ENCODE assay signal across 9 mouse cellular contexts in the genomic region with DNA sequence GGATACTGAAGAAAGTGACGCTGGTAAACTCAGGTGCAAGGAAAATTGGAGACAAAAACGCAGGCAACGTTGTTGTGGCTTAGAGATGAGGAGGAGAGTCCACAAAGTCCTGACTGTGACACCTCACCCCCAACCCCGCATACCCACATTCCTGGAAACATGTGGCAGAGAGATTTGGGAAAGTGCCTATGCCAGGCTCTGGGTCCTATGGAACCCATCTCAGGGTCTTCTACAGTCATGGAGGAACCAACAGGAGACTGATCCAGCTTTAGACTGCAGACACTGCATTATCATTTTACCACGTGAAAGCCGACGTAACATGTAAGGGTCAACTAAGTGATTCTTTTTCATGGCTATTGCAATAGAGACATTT. TPM values are rescaled to one million over a fixed set of nuclear protein-coding genes. Genes with fewer than 3 reads are reported as not detected.
DNase-seq lines count a peak whose midpoint lies in the region; ATAC-seq and TF ChIP-seq lines count a peak whose summit lies in the region.
"Had no signal": no experiment of that assay in that cellular context is flagged by ENCODE, and none has a peak within 500 bp of the region (broad histone marks: within the 10 kb centered on the region; RNA-seq: fewer than 3 reads in every experiment).

No protein-coding gene starts in this region.

- no peak overlapping the region for H3K9ac ChIP-seq in lung, embryonic 14.5 days
- no peak overlapping the region for H3K9ac ChIP-seq in forebrain, embryonic 11.5 days (ENCODE audit: low read length)
- H3K9ac ChIP-seq in intestine, embryonic 15.5 days: no peak overlapping the region
- H3K9ac ChIP-seq in neural tube, embryonic 12.5 days: no peak overlapping the region

- H3K9me3 ChIP-seq in lung, embryonic 14.5 days (ENCODE audit: low read depth, low read length): no peaks in the 10 kb centered on the region
- no peaks in the 10 kb centered on the region for H3K9me3 ChIP-seq in forebrain, embryonic 11.5 days (ENCODE audit: control insufficient read depth, low read length)
- no peaks in the 10 kb centered on the region for H3K9me3 ChIP-seq in intestine, embryonic 15.5 days
- H3K9me3 ChIP-seq in neural tube, embryonic 12.5 days: no peaks in the 10 kb centered on the region

- TF ChIP-seq CTCF in lung, embryonic 14.5 days (IDR thresholded peaks at IDR 0.05; ENCODE audit: low read depth): no peak

- H3K4me3 ChIP-seq in lung, embryonic 14.5 days (ENCODE audit: low read depth, low read length): peak overlapping the region; percentile 41
- H3K4me3 ChIP-seq in forebrain, embryonic 11.5 days (ENCODE audit: low read depth, low read length): peak overlapping the region; percentile 39
- peak overlapping the region; percentile 39 for H3K4me3 ChIP-seq in intestine, embryonic 15.5 days (replicated peaks)
- peak overlapping the region; percentile 34; the same call in 1 of the 2 replicates for H3K4me3 ChIP-seq in neural tube, embryonic 12.5 days

- H3K4me1 ChIP-seq in lung, embryonic 14.5 days (ENCODE audit: insufficient read depth): no peaks in the 10 kb centered on the region
- no peaks in the 10 kb centered on the region for H3K4me1 ChIP-seq in forebrain, embryonic 11.5 days (replicated peaks; ENCODE audit: control insufficient read depth, insufficient read depth, low read length)
- no peaks in the 10 kb centered on the region for H3K4me1 ChIP-seq in intestine, embryonic 15.5 days (replicated peaks)
- no peaks in the 10 kb centered on the region for H3K4me1 ChIP-seq in neural tube, embryonic 12.5 days

- no peaks in the 10 kb centered on the region for H3K27me3 ChIP-seq in lung, embryonic 14.5 days (ENCODE audit: insufficient read depth, low read length)
- no peaks in the 10 kb centered on the region for H3K27me3 ChIP-seq in forebrain, embryonic 11.5 days (ENCODE audit: control insufficient read depth, insufficient read depth, low read length)
- no peaks in the 10 kb centered on the region for H3K27me3 ChIP-seq in intestine, embryonic 15.5 days (replicated peaks)
- no peaks in the 10 kb centered on the region for H3K27me3 ChIP-seq in neural tube, embryonic 12.5 days (replicated peaks)

- no peak overlapping the region for H3K27ac ChIP-seq in lung, embryonic 14.5 days (ENCODE audit: low read depth)
- no peak overlapping the region for H3K27ac ChIP-seq in forebrain, embryonic 11.5 days (ENCODE audit: low read depth, low read length)
- H3K27ac ChIP-seq in intestine, embryonic 15.5 days: no peak overlapping the region
- no peak overlapping the region for H3K27ac ChIP-seq in neural tube, embryonic 12.5 days

- WGBS in lung, embryonic 14.5 days: 46% methylated on average over 7 of the region's 7 CpGs
- 53% methylated on average over 7 of the region's 7 CpGs for WGBS in forebrain, embryonic 11.5 days
- WGBS in intestine, embryonic 15.5 days: 51% methylated on average over 7 of the region's 7 CpGs
- WGBS in neural tube, embryonic 12.5 days: 49% methylated on average over 7 of the region's 7 CpGs

- H3K36me3 ChIP-seq in lung, embryonic 14.5 days (ENCODE audit: insufficient read depth): no peaks in the 10 kb centered on the region
- H3K36me3 ChIP-seq in forebrain, embryonic 11.5 days (ENCODE audit: control insufficient read depth, insufficient read depth, low read length): no peaks in the 10 kb centered on the region
- no peaks in the 10 kb centered on the region for H3K36me3 ChIP-seq in intestine, embryonic 15.5 days
- H3K36me3 ChIP-seq in neural tube, embryonic 12.5 days: no peaks in the 10 kb centered on the region

- peak overlapping the region; percentile 57 for H3K4me2 ChIP-seq in lung, embryonic 14.5 days
- H3K4me2 ChIP-seq in forebrain, embryonic 11.5 days (ENCODE audit: low read depth, low read length, severe bottlenecking): peak overlapping the region; percentile 45
- H3K4me2 ChIP-seq in intestine, embryonic 15.5 days (replicated peaks): peak overlapping the region; percentile 57
- peak overlapping the region; percentile 52 for H3K4me2 ChIP-seq in neural tube, embryonic 12.5 days (replicated peaks)

- 0 out of 2 replicates have a peak, but pooled peaks have one; percentile 7 for ATAC-seq in lung, embryonic 14.5 days (ENCODE audit: insufficient read depth)
- no peak; the same call in 1 of the 2 replicates for ATAC-seq in forebrain, embryonic 11.5 days (replicated peaks; ENCODE audit: low FRiP score)
- peak; percentile 15; the same call in 1 of the 2 replicates for ATAC-seq in intestine, embryonic 15.5 days
- peak; percentile 42 for ATAC-seq in neural tube, embryonic 12.5 days (ENCODE audit: low FRiP score, low read depth)

- no peak for DNase-seq in lung, embryonic 14.5 days
- DNase-seq in lung, postnatal 10 days: no peak
- no peak for DNase-seq in forebrain, embryonic 11.5 days (ENCODE audit: low spot score)
- no peak for DNase-seq in layer of hippocampus, adult 18-20 months (ENCODE audit: low spot score in 2 of 2)
- DNase-seq in retina, postnatal 1 day: no peak
- DNase-seq in adrenal gland, adult (ENCODE audit: inconsistent age in 2 of 2, low spot score in 1 of 2): no peak

RNA-seq across cellular contexts. Expression of a gene that starts 0.5 kb away (rescaled TPM):
- polyA plus RNA-seq in lung, embryonic 14.5 days (2014; fragmentation: Nextera tagmentation; extraction: Ambion mirVana): 1.3 TPM in 2 replicates
- 1.7 and 2.6 TPM in 2 replicates for polyA plus RNA-seq in forebrain, embryonic 11.5 days (2014; fragmentation: Nextera tagmentation; extraction: Ambion mirVana)
- polyA plus RNA-seq in intestine, embryonic 15.5 days (2015; fragmentation: Nextera tagmentation; extraction: Ambion mirVana): 0.77 and 1.7 TPM in 2 replicates
- 2.8 and 3.1 TPM in 2 replicates for polyA plus RNA-seq in neural tube, embryonic 12.5 days (2016; fragmentation: Nextera tagmentation; extraction: Ambion mirVana)
- 1 to 10 TPM; 3.1 to 3.6 TPM for total RNA-seq in layer of hippocampus, adult 18-20 months (2021)

RNA-seq across cellular contexts. Expression of a gene that starts 21.6 kb away (rescaled TPM):
- not detected in 2 replicates for polyA plus RNA-seq in lung, embryonic 14.5 days (2014; fragmentation: Nextera tagmentation; extraction: Ambion mirVana)
- polyA plus RNA-seq in forebrain, embryonic 11.5 days (2014; fragmentation: Nextera tagmentation; extraction: Ambion mirVana): not detected in 2 replicates
- not detected in 2 replicates for polyA plus RNA-seq in intestine, embryonic 15.5 days (2015; fragmentation: Nextera tagmentation; extraction: Ambion mirVana)
- polyA plus RNA-seq in neural tube, embryonic 12.5 days (2016; fragmentation: Nextera tagmentation; extraction: Ambion mirVana): not detected in 2 replicates
- total RNA-seq in layer of hippocampus, adult 18-20 months (2021): not detected
- total RNA-seq: neutrophil, adult 5-6 weeks had no signal

RNA-seq across cellular contexts. Expression of a gene that starts 25.8 kb away (rescaled TPM):
- polyA plus RNA-seq in lung, embryonic 14.5 days (2014; fragmentation: Nextera tagmentation; extraction: Ambion mirVana): not detected in 2 replicates
- not detected in 2 replicates for polyA plus RNA-seq in forebrain, embryonic 11.5 days (2014; fragmentation: Nextera tagmentation; extraction: Ambion mirVana)
- not detected in 2 replicates for polyA plus RNA-seq in intestine, embryonic 15.5 days (2015; fragmentation: Nextera tagmentation; extraction: Ambion mirVana)
- not detected in 2 replicates for polyA plus RNA-seq in neural tube, embryonic 12.5 days (2016; fragmentation: Nextera tagmentation; extraction: Ambion mirVana)
- total RNA-seq in layer of hippocampus, adult 18-20 months (2021): not detected
- total RNA-seq: neutrophil, adult 5-6 weeks had no signal

RNA-seq across cellular contexts. Expression of a gene that starts 27.7 kb away (rescaled TPM):
- polyA plus RNA-seq in lung, embryonic 14.5 days (2014; fragmentation: Nextera tagmentation; extraction: Ambion mirVana): 5.5 and 5.9 TPM in 2 replicates
- polyA plus RNA-seq in forebrain, embryonic 11.5 days (2014; fragmentation: Nextera tagmentation; extraction: Ambion mirVana): 6.7 and 7.8 TPM in 2 replicates
- polyA plus RNA-seq in intestine, embryonic 15.5 days (2015; fragmentation: Nextera tagmentation; extraction: Ambion mirVana): 4.7 and 4.9 TPM in 2 replicates
- 7.4 and 8.2 TPM in 2 replicates for polyA plus RNA-seq in neural tube, embryonic 12.5 days (2016; fragmentation: Nextera tagmentation; extraction: Ambion mirVana)
- total RNA-seq in layer of hippocampus, adult 18-20 months (2021): 1 to 10 TPM; 7.2 to 9.1 TPM
